Mouse (Mus musculus) hindbrain, embryonic 13.5 days (tissue): Measurements from ENCODE around the gene Hcn2. TPM values are rescaled to one million over a fixed set of nuclear protein-coding genes. Genes with fewer than 3 reads are reported as not detected.

Experiments used
- ATAC-seq: fragments of 200-750 bp; cut with Nextera tagmentation; 2 replicates; pipeline ENCODE4 v1.8.0; 2017; ENCODE audit warnings: moderate TSS enrichment; ENCODE audit not compliant: low FRiP score
- H3K27ac ChIP-seq: fragments of 300-500 bp; sonication (generic); 2 replicates; pipeline ENCODE4 v1.5.1; 2015; ENCODE audit warnings: inconsistent platforms, mild to moderate bottlenecking, moderate library complexity
- H3K27me3 ChIP-seq: fragments of 300-500 bp; sonication (generic); 2 replicates; pipeline ENCODE4 v1.6.1; 2015; ENCODE audit warnings: mild to moderate bottlenecking, inconsistent platforms
- H3K36me3 ChIP-seq: fragments of 300-500 bp; sonication (generic); 2 replicates; pipeline ENCODE4 v1.6.1; 2015; ENCODE audit warnings: mild to moderate bottlenecking, inconsistent platforms
- H3K4me1 ChIP-seq: fragments of 300-500 bp; sonication (generic); replicated peaks from 2 replicates; pipeline ENCODE4 v1.6.1; 2015; ENCODE audit warnings: inconsistent platforms
- H3K4me2 ChIP-seq: fragments of 300-500 bp; sonication (generic); 2 replicates; pipeline ENCODE4 v1.6.1; 2015; ENCODE audit warnings: inconsistent platforms, mild to moderate bottlenecking, moderate library complexity
- H3K4me3 ChIP-seq: fragments of 300-500 bp; sonication (generic); 2 replicates; pipeline ENCODE4 v1.5.1; 2015; ENCODE audit warnings: mild to moderate bottlenecking, inconsistent platforms
- H3K9ac ChIP-seq: fragments of 300-500 bp; sonication (generic); 2 replicates; pipeline ENCODE4 v1.6.1; 2015; ENCODE audit warnings: mild to moderate bottlenecking, inconsistent platforms
- H3K9me3 ChIP-seq: fragments of 300-500 bp; sonication (generic); 2 replicates; pipeline ENCODE4 v1.6.1; 2016; ENCODE audit warnings: inconsistent platforms
- WGBS: fragments of 180-500 bp; shearing (Covaris S2); methylation state at CpG from one replicate; pipeline ENCODE4 v1.1.7; 2015; 5-methylcytosine and 5-hydroxymethylcytosine counted together
- polyA plus RNA-seq: library from polyadenylated mRNA; unstranded; fragments of >200 nt; fragmentation: Nextera tagmentation; extraction: Ambion mirVana; gene quantifications from 2 replicates; pipeline ENCODE4 v1.2.1, GENCODE M21; 2015

Hcn2 gene
- polyA plus RNA-seq, 1 experiment from 2014 or later = 0.64 TPM

DNA sequence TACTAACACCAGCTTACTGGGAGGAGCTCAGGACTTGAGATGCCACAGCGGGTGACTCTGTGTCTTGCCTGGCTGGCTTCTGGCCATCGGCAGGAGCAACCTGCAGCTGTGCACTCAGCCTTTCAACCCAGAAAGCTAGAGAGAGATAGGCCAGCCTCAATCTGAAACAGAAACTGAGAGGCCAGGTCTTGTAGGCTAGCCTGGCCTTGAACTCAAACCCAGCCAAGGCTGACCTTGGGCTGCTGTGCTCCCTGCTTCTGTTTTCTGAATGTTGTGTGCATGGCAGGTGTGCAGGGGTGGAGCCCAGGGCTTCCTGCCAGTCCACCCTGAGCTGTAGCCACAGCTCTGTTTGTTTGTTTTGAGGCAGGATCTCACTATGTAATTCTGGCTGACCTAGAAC, 56.8 kb downstream of the Hcn2 start:
- no peak for ATAC-seq
- no peak overlapping the region for H3K4me3 ChIP-seq
- peaks cover 16% of the 10 kb centered on the region for H3K4me1 ChIP-seq
- 93% methylated on average over 2 of the region's 2 CpGs for WGBS
- H3K9me3 ChIP-seq = no peaks in the 10 kb centered on the region
- H3K27me3 ChIP-seq = peaks cover 35% of the 10 kb centered on the region
- no peak overlapping the region for H3K27ac ChIP-seq
- H3K36me3 ChIP-seq = no peaks in the 10 kb centered on the region
- no peak overlapping the region for H3K9ac ChIP-seq
- no peak overlapping the region for H3K4me2 ChIP-seq

- Histone ChIP-seq H3K9ac (no peak overlapping the region), H3K36me3 (no peaks in the 10 kb centered on the region), H3K9me3 (no peaks in the 10 kb centered on the region), H3K4me1 (peaks cover 23% of the 10 kb centered on the region), H3K4me3 (no peak overlapping the region), H3K27me3 (peaks cover 50% of the 10 kb centered on the region), H3K4me2 (no peak overlapping the region), H3K27ac (no peak overlapping the region)
- ATAC-seq = no peak
- WGBS = 56% methylated on average over 5 of the region's 5 CpGs
Measured at GRCm38 (mm10) chr10:79774486-79775279, 58.2 kb downstream of the Hcn2 start.

DNA sequence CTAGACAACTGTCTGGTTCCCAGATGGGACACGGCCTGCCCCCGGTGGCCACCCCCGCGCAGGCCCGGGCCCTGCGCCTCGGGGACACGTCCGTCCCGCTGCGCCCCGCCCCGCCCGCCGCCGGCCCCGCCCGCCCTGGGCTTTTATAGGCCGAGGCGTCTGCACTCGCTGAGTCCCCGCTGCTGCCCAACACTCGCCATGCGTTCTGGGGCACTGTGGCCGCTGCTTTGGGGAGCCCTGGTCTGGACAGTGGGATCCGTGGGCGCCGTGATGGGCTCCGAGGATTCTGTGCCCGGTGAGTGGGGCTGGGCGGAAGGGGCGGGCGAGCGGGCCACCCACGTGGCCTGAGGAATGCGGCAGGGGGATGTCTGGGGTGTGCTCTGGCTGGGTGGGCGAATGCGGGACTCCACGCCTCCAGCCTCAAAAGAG, 60.7 kb downstream of the Hcn2 start, which contains the start of gene Fstl3:
TSS of gene Fstl3 (plus strand) at position 170 of the 429 bp plus-strand sequence.
- Histone ChIP-seq H3K27ac (no peak within 1 kb of the TSS), H3K9ac (peak within 1 kb of the TSS; percentile 60), H3K9me3 (no peaks in the 10 kb centered on the region), H3K27me3 (peaks cover 63% of the 10 kb centered on the region), H3K4me3 (peak within 1 kb of the TSS; percentile 26), H3K4me2 (peak within 1 kb of the TSS; percentile 46), H3K4me1 (peaks cover 37% of the 10 kb centered on the region), H3K36me3 (no peaks in the 10 kb centered on the region)
- 2% methylated on average over 37 of the region's 39 CpGs for WGBS
- no peak for ATAC-seq

DNA sequence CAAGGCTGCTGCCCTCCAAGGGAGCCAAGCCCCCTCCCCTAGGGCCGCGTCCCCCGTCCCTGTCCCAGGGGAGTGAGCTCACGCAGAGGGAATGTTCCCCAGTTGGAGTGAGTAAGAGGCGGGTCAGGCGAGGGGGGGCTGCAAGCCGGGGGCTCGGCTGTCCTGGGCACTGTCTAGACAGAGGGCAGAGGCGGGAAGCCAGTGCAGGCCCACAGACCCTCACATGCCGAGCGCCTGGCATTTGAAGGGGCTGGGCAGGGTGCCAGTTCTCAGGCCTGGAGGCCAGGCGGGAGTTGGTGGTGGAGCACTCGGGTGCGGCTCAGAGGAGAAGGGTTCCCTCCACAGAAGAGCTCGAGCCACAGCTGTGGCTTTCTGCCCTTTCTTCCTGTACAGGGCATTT, 61.6 kb downstream of the Hcn2 start:
- H3K4me2 ChIP-seq = no peak overlapping the region
- no peaks in the 10 kb centered on the region for H3K36me3 ChIP-seq
- WGBS = 10% methylated on average over 15 of the region's 15 CpGs
- H3K4me1 ChIP-seq = peaks cover 37% of the 10 kb centered on the region
- ATAC-seq = no peak
- no peak overlapping the region for H3K9ac ChIP-seq
- no peak overlapping the region for H3K27ac ChIP-seq
- no peaks in the 10 kb centered on the region for H3K9me3 ChIP-seq
- H3K27me3 ChIP-seq = peaks cover 70% of the 10 kb centered on the region
- no peak overlapping the region for H3K4me3 ChIP-seq

GRCm38 (mm10) chr10:79779193-79779592, 62.8 kb downstream of the Hcn2 start:
- Histone ChIP-seq H3K9ac (no peak overlapping the region), H3K4me3 (no peak overlapping the region), H3K4me2 (no peak overlapping the region), H3K27me3 (peaks cover 78% of the 10 kb centered on the region), H3K9me3 (no peaks in the 10 kb centered on the region), H3K4me1 (peaks cover 39% of the 10 kb centered on the region), H3K36me3 (no peaks in the 10 kb centered on the region), H3K27ac (no peak overlapping the region)
- ATAC-seq = no peak
- WGBS = 12% methylated on average over 2 of the region's 2 CpGs

DNA sequence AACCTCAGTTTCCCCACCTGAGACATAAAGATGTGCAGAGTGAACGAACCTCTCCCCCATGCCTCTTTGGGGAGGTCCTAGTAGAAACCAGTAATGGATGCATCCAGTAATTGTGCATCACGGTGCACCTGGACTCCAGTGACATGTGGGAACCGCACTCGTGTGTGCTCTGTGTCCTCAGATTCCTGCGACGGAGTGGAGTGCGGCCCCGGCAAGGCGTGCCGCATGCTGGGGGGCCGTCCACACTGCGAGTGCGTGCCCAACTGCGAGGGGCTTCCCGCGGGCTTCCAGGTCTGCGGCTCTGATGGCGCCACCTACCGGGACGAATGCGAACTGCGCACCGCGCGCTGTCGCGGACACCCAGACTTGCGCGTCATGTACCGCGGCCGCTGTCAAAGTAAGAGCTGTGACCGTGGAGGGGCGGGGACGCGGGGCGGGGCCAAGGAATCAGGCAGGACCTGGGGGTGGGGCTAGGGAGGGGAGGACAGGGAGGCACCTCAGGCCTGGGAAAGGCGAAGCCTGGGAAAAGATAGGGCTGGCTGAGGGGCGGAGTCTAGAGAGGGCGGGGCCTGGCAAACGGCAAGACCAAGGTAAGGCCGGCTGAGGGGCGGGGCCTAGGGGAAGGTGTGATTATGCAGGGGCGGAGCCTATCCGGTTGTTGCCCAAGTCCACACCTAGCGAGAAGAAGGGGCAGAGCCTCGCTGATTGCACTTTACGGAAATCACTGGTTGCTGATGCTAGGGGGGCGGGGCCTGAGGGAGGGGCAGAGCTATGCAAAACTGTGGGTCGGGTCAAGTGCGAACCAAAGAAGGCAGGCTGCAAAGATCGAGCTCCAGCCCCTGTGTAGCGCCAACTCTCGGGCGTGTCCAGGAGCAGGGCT, 63.6 kb downstream of the Hcn2 start:
- ATAC-seq = peak; percentile 91
- Histone ChIP-seq H3K9me3 (no peaks in the 10 kb centered on the region), H3K27me3 (peaks cover 87% of the 10 kb centered on the region), H3K4me1 (peaks cover 45% of the 10 kb centered on the region), H3K4me3 (peak overlapping the region; percentile 42), H3K36me3 (no peaks in the 10 kb centered on the region), H3K27ac (peak overlapping the region; percentile 12; the same call in 1 of the 2 replicates), H3K4me2 (peak overlapping the region; percentile 67), H3K9ac (peak overlapping the region; percentile 60)
- WGBS = 1% methylated on average over 55 of the region's 55 CpGs

DNA sequence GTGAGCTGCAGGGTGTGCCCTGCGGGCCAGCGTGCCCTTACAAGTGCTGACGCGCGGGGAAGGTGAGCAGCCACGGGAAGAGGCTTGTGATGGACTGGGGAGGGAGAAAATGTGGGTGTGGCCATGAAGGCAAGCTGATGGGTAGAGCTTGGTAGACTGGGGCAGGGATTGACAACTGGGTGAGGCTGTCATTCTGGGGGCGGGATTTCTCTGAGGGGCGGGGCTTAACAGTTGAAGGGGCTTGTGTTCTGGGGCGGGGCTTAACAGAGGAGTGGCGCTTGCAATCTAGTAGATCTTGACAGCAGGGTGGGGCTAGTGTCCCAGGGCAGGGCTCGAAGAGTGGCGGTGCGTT, 64.2 kb downstream of the Hcn2 start:
- Histone ChIP-seq H3K9me3 (no peaks in the 10 kb centered on the region), H3K4me2 (peak overlapping the region; percentile 67), H3K9ac (peak overlapping the region; percentile 60), H3K4me3 (peak overlapping the region; percentile 42), H3K4me1 (peaks cover 45% of the 10 kb centered on the region), H3K36me3 (no peaks in the 10 kb centered on the region), H3K27me3 (peaks cover 86% of the 10 kb centered on the region), H3K27ac (0 out of 2 replicates have a peak overlapping the region, but pooled peaks have one; percentile 12)
- no peak for ATAC-seq
- 0% methylated on average over 13 of the region's 13 CpGs for WGBS

DNA sequence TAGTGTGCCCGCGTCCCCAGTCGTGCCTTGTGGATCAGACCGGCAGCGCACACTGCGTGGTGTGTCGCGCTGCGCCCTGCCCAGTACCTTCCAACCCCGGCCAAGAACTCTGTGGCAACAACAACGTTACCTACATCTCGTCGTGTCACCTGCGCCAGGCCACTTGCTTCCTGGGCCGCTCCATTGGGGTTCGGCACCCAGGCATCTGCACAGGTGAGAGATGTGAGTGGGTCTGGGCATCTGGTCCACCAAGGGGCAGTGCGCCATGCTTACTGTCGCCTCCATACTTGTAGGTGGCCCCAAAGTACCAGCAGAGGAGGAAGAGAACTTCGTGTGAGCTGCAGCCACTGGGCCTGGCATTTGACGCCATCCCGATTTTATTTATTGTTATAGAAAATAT, 64.7 kb downstream of the Hcn2 start:
- Histone ChIP-seq H3K27me3 (peaks cover 82% of the 10 kb centered on the region), H3K4me2 (peak overlapping the region; percentile 67), H3K4me3 (peak overlapping the region; percentile 42), H3K4me1 (peaks cover 45% of the 10 kb centered on the region), H3K27ac (no peak overlapping the region), H3K9ac (no peak overlapping the region), H3K36me3 (no peaks in the 10 kb centered on the region), H3K9me3 (no peaks in the 10 kb centered on the region)
- no peak for ATAC-seq
- WGBS = 32% methylated on average over 21 of the region's 21 CpGs

DNA sequence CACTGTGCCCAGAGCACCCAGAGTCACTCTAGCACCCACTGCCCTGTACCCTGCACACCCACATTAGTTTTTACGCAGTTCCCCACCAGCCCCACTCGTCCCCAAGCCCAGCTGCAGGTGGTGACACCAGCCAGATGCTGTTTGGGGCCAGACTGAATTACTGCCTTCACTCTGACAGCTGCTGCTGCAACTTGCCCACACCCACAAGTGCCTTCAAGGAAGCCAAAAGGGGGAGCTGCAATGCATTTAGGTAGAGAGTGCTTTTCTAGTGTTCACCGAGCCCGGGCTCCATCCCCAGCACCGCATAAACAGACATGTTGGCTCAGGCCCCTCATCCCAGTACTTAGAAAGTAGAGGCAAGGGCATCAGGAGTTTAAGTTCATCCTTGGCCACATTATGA, 65.5 kb downstream of the Hcn2 start:
- WGBS = 60% methylated on average over 5 of the region's 5 CpGs

DNA sequence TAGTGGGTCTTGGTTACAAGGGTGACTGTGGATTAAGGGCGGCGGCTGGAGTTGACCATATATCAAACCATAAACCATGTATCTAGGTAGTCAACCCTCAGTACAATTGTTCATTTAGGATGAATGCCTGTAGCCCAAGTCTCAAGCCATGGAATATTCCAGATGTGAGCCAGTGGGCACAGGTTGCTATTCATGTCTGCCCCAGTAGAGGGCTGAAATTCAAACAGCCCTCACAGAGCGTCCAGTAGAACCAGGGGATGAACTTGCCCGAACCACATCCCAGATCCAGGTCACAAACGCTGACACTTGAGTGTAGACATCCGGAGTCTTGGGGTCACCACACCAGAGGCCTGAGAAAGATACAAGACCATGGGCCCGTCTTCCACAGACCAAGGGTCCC, 66.6 kb downstream of the Hcn2 start:
- 62% methylated on average over 7 of the region's 7 CpGs for WGBS
- H3K27me3 ChIP-seq = peaks cover 63% of the 10 kb centered on the region

More for the DNA sequence above, 65.5 kb downstream of the Hcn2 start:
- Histone ChIP-seq H3K36me3 (no peaks in the 10 kb centered on the region), H3K27me3 (peaks cover 74% of the 10 kb centered on the region), H3K4me1 (peaks cover 43% of the 10 kb centered on the region), H3K4me3 (no peak overlapping the region), H3K9me3 (no peaks in the 10 kb centered on the region), H3K9ac (no peak overlapping the region), H3K27ac (no peak overlapping the region), H3K4me2 (no peak overlapping the region)
- ATAC-seq = no peak

GRCm38 (mm10) chr10:79783920-79784800, 67.7 kb downstream of the Hcn2 start:
- ATAC-seq = no peak
- no peaks in the 10 kb centered on the region for H3K36me3 ChIP-seq
- no peaks in the 10 kb centered on the region for H3K9me3 ChIP-seq
- H3K4me2 ChIP-seq = no peak overlapping the region
- H3K27ac ChIP-seq = no peak overlapping the region
- 39% methylated on average over 27 of the region's 27 CpGs for WGBS
- H3K9ac ChIP-seq = no peak overlapping the region
- H3K27me3 ChIP-seq = peaks cover 52% of the 10 kb centered on the region
- H3K4me3 ChIP-seq = no peak overlapping the region
- H3K4me1 ChIP-seq = peaks cover 25% of the 10 kb centered on the region

More for the DNA sequence above, 66.6 kb downstream of the Hcn2 start:
- no peak for ATAC-seq
- H3K27ac ChIP-seq = no peak overlapping the region
- peaks cover 36% of the 10 kb centered on the region for H3K4me1 ChIP-seq
- H3K9ac ChIP-seq = no peak overlapping the region
- no peak overlapping the region for H3K4me2 ChIP-seq
- H3K9me3 ChIP-seq = no peaks in the 10 kb centered on the region
- no peak overlapping the region for H3K4me3 ChIP-seq
- no peaks in the 10 kb centered on the region for H3K36me3 ChIP-seq
